Mouse (Mus musculus) brown adipose tissue, adult 24 weeks (tissue): ENCODE measurements around the gene Ilf2. TPM values are rescaled to one million over a fixed set of nuclear protein-coding genes. Genes with fewer than 3 reads are reported as not detected.

Experiments
- H3K27ac ChIP-seq: fragments of 200-500 bp; replicated peaks from 2 replicates; pipeline ENCODE4 v1.5.1; 2012; ENCODE audit warnings: low read depth, mild to moderate bottlenecking, low read length
- H3K4me1 ChIP-seq: fragments of 200-500 bp; 2 replicates; pipeline ENCODE4 v1.6.1; 2012; ENCODE audit warnings: low read length, mixed read lengths; ENCODE audit not compliant: control insufficient read depth, insufficient read depth, insufficient read length
- H3K4me3 ChIP-seq: fragments of 200-500 bp; 2 replicates; pipeline ENCODE4 v1.5.1; 2012; ENCODE audit warnings: low read depth, mild to moderate bottlenecking, low read length, moderate library complexity; ENCODE audit not compliant: insufficient read depth
- polyA plus RNA-seq: library from polyadenylated mRNA; stranded (reverse); fragments of >200 nt; gene quantifications from 2 replicates; pipeline ENCODE4 v1.2.4, GENCODE M21; 2012; ENCODE audit not compliant: missing spikeins, insufficient read depth, insufficient read length

Gene Ilf2
- polyA plus RNA-seq, 1 experiment: 30.2 TPM

DNA sequence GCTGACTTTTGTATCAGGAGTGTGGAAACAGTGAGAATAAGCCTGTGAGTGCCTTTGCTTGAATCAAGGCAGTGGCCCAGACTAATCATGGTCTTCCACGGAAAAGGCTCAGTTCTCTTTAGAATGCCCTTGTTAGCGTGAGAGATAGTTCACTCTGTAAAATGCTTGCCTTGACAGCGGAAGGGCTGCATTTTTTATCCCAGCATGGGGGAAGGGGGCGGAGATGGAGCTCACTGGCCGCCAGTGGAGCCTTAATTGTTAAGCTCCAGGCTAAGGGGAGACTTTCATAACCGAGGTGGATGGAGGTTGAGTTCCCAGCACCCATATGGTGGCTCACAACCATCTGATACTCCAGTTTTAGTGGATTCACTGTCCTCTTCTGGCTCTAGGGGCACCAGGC is 27.3 kb upstream of the Ilf2 start:
- Histone ChIP-seq H3K4me3 (no peak overlapping the region), H3K4me1 (peaks cover 21% of the 10 kb centered on the region), H3K27ac (peak overlapping the region; percentile 80)

DNA sequence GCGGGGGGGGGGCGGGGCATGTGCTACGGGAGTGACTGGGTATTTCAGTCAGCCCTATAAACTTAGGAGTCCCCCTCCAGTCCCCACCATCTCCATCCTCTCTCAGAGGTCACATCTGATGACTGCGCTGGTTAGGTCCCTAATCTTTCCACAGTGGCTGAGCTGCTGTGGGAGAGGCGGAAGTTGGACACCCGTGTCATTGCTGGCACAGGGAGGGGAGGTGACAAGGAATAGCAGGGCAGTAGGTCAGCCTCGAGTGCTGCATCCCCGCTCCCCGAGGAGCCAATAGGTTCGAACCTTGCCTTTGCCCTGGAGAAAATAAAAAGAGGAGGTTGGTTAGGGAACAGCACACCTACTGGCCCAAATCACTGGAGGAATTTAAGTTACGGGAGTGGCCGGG is 25.1 kb upstream of the Ilf2 start:
- Histone ChIP-seq H3K4me3 (no peak overlapping the region), H3K4me1 (peaks cover 19% of the 10 kb centered on the region), H3K27ac (peak overlapping the region; percentile 11; the same call in 1 of the 2 replicates)

DNA sequence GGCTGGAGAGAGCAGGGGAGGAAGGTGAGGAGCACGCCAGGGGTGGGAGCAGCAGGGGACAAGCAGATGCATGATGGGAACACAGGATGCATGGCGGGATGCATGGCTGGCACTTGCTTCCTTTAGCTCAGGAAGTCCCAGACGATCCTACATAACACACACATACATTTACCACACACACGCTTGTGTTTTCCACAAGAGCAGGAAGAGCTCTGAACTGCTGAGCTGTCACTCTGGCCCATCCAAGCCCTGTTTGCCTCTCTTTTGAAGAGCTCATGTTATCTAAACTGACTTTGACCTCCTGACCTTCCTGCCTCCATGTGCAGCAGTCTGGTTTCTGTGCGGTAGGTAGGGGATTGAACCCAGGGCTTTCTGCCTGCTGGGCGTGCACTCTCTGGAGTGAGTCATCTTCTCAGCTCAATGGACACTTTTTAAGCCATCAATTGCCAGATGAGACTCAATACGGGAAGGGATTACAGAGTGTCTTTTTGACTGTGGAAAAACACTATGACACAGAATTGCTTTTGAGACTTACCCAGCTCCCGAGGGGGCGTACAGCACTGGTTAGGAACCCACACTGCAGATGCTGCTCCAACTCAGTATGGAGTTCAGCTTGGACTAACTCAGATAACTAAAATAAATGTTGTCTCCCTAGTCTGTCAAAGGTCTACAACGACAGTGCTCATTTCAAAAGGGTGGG is 24.4 kb upstream of the Ilf2 start:
- H3K4me3 ChIP-seq: no peak overlapping the region
- peaks cover 19% of the 10 kb centered on the region for H3K4me1 ChIP-seq
- peak overlapping the region; percentile 11; the same call in 1 of the 2 replicates for H3K27ac ChIP-seq

DNA sequence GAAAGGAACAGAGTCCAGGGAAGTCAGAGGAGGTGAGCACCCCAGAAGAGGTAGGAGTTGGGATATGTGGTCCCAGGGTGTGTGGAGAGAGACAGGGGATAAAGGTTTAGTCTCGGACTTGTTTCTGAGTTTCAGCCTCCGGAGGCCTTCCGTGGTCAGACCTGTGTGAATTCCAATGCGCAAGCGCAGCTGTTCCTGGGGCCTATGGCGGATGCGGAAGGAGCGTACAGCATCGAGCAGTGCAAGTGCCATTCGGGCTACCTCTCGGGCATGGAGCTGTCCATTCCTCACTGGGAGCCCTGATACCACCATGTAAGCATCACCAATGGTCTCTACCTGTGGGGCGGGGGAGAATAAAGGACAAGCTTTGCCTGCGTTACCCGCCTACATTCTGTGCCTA is 21.0 kb upstream of the Ilf2 start:
- Histone ChIP-seq H3K4me1 (peaks cover 11% of the 10 kb centered on the region), H3K4me3 (no peak overlapping the region), H3K27ac (no peak overlapping the region)

DNA sequence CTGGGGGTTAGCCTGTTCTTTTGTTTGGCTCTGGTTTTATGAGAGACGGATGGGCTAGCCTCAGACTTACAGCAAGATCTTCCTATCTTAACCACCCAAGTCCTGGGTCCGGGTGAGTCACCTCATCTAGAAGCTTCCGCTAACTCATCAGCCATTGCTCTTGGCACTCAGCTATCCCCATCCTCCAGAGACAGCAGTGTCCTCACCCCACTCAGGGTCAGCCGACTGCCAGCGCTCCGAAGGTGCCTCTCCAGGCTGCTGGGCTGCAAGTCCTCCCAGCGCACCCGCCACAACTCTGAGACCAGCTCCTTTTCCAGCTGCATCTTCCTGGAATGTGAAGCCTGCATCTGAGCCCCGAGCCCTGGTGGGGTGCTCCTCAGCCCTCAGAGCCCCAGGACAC is 16.2 kb upstream of the Ilf2 start:
- Histone ChIP-seq H3K4me1 (peaks cover 11% of the 10 kb centered on the region), H3K27ac (peak overlapping the region; percentile 27)

DNA sequence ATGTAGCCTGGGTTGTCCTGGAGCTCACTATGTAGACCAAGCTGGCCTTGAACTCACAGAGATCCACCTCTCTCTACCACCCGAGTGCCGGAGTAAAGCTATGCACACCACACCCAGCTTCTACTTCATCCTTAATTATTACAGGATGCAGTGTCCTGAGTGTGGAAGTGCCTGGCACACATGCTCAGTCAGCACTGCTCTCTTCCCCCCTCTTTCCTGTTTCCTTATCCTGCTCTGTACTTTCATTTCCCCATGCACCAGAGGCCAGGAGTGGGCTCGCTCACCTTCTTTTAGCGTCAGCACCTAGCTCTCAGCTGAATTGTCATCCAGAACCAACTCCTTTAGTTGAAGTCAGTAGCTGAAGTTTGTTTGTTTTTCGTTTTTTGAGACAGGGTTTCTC is 15.6 kb upstream of the Ilf2 start:
- H3K4me3 ChIP-seq: no peak overlapping the region
- peak overlapping the region; percentile 27 for H3K27ac ChIP-seq
- peaks cover 11% of the 10 kb centered on the region for H3K4me1 ChIP-seq

More for the DNA sequence above, 16.2 kb upstream of the Ilf2 start:
- H3K4me3 ChIP-seq: no peak overlapping the region

DNA sequence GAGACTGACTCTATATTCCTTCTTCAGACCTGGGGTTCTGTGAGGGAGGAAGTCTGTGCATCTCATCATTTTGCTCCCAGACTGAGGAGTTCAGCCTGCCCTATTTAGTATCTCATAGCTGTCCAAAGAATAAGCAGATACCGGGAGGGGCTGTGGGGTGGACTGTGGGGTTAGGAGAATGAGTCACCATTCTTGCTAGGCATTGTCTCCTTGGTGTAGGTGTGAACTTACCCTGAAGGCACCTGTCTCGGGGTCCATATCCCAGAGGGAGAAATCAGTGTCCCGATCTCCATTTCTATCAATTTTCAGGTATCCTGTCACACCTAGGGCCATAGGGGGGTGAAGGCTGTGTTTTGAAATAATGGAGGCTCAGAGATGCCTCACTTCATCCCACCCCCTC is 14.0 kb upstream of the Ilf2 start:
- H3K4me3 ChIP-seq: peak overlapping the region; percentile 86
- peaks cover 11% of the 10 kb centered on the region for H3K4me1 ChIP-seq
- H3K27ac ChIP-seq: no peak overlapping the region

DNA sequence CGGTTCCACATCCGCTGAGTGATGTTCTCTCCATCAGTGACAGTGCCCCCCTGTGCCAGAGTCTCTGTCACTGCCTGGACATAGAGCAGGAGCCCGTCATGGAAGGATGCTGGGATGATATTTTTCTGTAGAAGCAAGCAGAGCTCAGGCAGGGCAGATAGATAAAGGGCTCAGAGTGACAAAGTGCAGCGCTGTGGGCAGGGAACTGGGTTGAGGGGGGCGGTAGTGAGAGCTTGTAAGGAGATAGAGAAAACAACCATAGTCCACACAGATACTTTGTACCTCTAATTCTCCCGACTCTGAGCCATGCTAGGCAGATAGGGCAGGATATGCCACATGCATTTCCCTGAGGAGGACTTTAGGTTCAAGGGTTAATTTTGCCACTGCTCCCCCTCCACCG is 13.3 kb upstream of the Ilf2 start:
- peak overlapping the region; percentile 86 for H3K4me3 ChIP-seq
- H3K4me1 ChIP-seq: peaks cover 11% of the 10 kb centered on the region
- no peak overlapping the region for H3K27ac ChIP-seq

DNA sequence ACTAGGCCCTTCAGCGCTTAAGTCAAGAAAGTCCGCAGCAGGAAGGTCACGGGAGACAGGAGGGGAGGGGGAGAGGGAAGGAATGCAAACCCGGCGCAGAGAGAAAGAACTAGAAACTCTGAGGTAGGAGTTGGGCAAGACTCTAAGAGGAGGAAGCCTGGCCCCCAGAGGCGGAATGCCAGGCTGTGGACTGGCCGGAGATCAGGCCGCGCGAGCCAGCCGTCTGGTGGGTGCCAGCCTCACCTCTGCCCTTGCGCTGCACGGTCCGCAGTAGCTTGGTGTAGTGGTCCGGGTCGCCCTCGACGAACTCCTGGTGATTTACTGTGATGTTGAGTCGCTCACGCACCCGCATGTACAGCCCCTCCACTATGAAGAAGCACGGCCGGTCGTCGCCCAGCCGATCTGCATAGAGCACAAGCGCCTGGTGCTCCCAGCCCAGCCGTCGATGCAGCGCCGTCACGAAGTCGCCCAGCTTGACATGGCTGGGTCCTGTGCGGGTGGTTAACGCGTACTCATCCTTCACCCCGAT is 11.3 kb upstream of the Ilf2 start:
- Histone ChIP-seq H3K27ac (peak overlapping the region; percentile 84), H3K4me3 (peak overlapping the region; percentile 86), H3K4me1 (peaks cover 11% of the 10 kb centered on the region)

DNA sequence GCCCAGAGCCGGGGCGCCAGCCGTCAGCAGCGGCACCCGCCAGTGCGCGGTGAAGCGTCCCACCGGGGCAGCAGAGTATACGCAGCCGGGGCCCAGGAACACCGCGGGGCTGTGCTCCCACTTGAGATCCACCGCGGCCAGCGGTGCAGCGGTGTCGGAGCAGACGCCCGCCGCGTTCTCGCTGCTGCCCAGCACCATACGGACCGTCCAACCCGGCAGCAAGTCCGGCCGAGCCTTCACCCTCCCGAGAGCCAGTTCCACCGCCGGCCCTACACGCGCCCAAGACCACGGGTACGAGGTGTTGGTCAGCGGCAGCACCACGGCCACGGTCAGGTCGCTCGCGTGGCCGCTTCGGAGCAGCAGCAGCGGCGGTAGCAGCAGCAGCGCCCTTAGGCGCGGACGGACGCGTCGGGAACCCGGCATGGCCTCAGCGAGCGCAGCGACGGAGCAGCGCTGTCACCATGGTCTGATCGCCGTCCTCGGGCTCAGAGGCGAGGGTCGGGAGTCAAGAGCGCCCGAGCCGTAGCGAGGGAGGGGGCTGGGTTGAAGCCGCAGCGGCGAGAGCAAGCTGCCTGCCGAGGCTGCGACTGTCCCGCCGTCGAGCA is 10.7 kb upstream of the Ilf2 start:
- Histone ChIP-seq H3K4me3 (peak overlapping the region; percentile 86), H3K4me1 (peaks cover 7% of the 10 kb centered on the region; the same call in 1 of the 2 replicates), H3K27ac (peak overlapping the region; percentile 84)

DNA sequence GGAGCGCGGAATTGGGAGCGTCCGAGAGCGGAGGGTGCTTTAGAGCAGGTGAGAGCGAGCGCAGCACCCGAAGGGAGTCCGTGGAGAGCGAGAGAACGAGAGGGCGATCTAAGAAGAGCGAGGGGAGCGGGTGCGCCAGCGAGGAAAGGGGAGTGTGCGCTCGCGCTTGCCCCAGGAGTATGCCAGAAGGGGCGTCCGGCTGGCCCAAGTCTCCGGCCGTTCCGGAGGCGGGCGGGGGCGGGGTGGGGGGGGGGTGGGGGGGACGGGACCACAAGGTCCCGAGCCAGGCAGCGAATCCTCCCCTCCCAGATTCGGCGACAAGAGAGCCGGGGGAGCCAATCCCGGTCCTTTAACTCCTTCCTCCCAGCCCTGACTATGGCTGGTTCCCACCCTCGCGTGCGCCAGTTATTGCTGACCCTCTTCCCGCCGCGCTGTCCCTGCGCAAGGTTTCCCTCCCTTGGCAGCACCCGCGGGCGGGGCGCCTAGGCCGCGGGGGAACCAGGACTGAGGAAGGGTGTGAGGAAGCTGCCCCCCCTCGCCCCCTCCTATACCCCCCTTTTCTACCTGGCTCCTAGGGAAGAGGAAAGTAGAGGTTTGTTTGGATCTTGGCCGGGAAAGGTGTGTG is 10.1 kb upstream of the Ilf2 start, which contains the start of gene Npr1:
Gene Npr1 (minus strand): TSS at position 181 of the 625 bp plus-strand sequence.
- H3K27ac ChIP-seq: peak within 1 kb of the TSS; percentile 86
- peak within 1 kb of the TSS; percentile 86 for H3K4me3 ChIP-seq
- peaks cover 7% of the 10 kb centered on the region; the same call in 1 of the 2 replicates for H3K4me1 ChIP-seq

DNA sequence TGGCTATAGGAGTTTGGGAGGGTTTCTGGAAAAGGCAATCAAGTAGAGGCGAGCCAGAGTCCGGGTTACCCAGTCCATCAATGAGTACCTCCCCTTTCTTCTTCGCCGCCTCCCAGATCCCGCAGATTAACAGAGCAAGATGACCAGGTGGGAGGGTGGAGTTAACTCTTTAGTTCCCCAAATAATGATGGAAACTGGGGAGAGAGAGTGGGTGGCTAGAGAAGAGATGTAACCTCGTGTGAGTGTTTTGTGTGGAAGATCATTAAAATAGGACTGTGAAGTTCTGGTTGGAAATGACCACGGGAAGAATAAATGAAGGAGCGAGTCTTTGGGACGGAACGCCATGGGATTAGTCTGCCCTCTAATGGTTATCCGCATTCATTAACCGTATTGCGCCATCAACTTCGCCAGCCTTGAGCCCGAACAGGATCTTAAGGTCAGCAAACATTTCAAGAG is 9.6 kb upstream of the Ilf2 start:
- H3K27ac ChIP-seq: peak overlapping the region; percentile 86
- H3K4me3 ChIP-seq: peak overlapping the region; percentile 86
- H3K4me1 ChIP-seq: peaks cover 7% of the 10 kb centered on the region; the same call in 1 of the 2 replicates

DNA sequence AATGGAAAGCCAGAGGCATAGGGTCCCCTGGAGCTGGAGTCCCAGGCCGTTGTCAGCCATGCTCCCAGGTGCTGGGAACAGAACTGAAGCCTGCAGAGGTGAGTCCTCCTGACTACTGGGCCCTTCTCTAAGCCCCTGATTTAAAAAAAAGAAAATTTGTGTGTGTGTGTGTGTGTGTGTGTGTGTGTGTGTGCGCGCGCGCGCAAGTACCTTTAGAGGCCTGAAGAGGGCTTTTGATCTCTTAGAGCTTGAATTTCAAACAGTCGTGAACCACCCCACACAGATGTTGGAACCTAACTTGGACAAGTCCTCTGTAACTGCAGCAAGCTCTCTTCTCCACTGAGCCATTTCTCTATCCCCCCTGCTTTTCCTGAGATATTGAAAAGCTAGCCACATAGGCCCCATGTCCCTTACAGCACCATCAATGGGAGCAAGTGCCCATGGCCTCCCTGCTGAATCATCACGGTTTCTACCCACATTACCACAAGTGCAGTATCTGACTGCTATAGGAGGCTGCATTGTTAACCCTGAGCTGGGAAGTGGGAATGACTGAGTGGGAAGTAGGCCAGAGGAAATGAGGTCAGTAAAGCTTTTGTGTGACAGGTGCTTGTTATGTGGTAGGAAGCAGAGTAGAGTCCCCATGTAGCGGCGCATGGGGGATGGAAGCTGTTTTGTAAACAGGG is 8.2 kb upstream of the Ilf2 start:
- Histone ChIP-seq H3K4me1 (0 out of 2 replicates have a peak, but pooled peaks cover 1% of the 10 kb centered on the region), H3K27ac (no peak overlapping the region), H3K4me3 (no peak overlapping the region)

DNA sequence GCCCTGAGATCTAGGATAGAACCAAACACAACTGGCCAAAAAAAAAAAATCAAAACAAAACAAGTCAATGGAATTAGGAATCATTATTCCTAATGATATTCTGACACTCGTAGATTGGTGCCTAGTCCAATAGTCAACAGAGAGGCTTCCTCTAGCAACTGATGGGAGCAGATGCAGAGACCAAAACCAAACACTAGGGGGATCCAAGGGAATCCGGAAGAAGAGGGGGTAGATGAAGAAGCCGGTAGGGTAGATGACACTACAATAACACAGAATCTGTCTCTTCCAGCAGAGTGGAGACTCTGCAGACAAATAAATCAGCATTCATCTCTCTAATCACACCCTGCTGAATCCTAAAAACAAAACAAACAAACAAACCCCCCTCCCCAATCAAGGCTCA is 3.7 kb upstream of the Ilf2 start:
- H3K4me1 ChIP-seq: peaks cover 3% of the 10 kb centered on the region; the same call in 1 of the 2 replicates
- H3K4me3 ChIP-seq: no peak overlapping the region
- no peak overlapping the region for H3K27ac ChIP-seq
